Mouse (Mus musculus) liver, embryonic 18 days (tissue): ENCODE measurements around the gene Naip5. TPM values are rescaled to one million over a fixed set of nuclear protein-coding genes. Genes with fewer than 3 reads are reported as not detected.

Source experiments
- polyA plus RNA-seq: library from polyadenylated mRNA; depleted of rRNA; stranded (reverse); fragments of >200 nt; gene quantifications from 2 replicates; pipeline ENCODE4 v1.2.3, GENCODE M21; 2012; rRNA removed

Gene Naip5
- polyA plus RNA-seq, result 2.1 and 2.4 TPM in 2 replicates

DNA sequence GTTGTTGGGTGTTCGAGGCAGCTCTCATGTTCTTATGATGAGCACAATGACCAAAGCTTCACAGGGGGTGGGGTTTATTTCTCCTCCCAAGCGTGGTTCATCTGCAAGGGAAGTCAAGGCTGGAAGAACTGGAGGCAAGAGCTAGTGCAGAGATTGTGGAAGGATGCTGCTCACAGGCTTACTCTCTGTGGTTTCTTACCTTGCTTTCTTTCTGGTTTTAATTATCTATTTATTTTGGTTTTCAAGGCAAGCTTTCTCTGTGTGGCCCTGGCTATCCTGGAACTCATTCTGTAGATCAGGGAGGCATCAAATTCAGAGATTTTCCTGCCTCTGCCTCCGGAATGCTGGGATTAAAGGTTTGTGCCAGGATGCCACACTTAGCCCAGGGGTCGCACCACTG lies at the start of gene Naip5:
TSS of gene Naip5 (minus strand) at position 101 of the 400 bp plus-strand sequence.

DNA sequence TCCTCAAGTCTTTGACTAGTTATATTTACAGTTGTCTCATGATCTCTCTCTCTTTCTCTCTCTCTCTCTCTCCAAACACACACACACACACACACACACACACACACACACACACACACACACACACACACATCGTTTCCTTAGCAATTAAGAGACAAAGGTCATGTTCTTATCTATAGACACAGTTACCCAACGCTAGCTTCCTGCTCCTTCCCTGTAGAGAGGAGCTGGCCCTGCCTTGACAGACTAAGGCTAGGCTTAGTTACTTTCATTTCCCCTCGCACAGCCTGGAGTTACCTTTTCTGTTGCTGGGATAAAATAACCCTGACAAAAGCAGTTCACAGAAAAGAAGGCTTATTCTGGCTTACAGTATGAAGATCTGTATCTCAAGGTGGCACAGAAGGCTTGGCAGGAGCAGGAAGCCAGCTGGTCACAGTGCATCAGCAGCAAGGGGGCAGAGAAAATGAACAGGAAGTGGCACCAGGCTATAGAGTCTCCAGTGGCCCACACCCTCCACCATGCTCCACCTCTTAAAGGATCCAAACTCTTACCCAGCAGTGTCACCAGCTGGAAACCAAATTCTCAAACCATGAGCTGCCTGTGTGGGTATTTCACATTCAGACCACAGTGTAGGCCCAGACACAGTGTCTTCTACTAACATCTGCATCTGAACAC lies 44.3 kb downstream of the Naip5 start, which contains the start of gene Naip2:
TSS of gene Naip2 (minus strand) at position 434 of the 675 bp plus-strand sequence.

Other genes with a start within 250 kb of the Naip5 start
- 17.7 and 18.0 TPM in 2 replicates for gene Mccc2, start 230.7 kb downstream of the Naip5 start, polyA plus RNA-seq
- gene Bdp1, start 142.3 kb downstream of the Naip5 start, polyA plus RNA-seq, result 3.6 and 4.1 TPM in 2 replicates
- 7.5 and 7.7 TPM in 2 replicates for gene Serf1, start 138.3 kb downstream of the Naip5 start, polyA plus RNA-seq
- 15.0 and 15.4 TPM in 2 replicates for gene Smn1, start 121.5 kb downstream of the Naip5 start, polyA plus RNA-seq
- 2.0 and 2.1 TPM in 2 replicates for gene Naip2, start 44.2 kb downstream of the Naip5 start, polyA plus RNA-seq
- gene Naip6, start 71.4 kb upstream of the Naip5 start, polyA plus RNA-seq, result 1.6 and 1.8 TPM in 2 replicates
- 0.02 TPM in 1 of 2 replicates, not detected in the other for gene Naip1, start 206.5 kb upstream of the Naip5 start, polyA plus RNA-seq
- 17.5 and 18.2 TPM in 2 replicates for gene Gtf2h2, start 246.3 kb upstream of the Naip5 start, polyA plus RNA-seq